10 mouse cellular contexts compared by ENCODE assay signal in the genomic region with DNA sequence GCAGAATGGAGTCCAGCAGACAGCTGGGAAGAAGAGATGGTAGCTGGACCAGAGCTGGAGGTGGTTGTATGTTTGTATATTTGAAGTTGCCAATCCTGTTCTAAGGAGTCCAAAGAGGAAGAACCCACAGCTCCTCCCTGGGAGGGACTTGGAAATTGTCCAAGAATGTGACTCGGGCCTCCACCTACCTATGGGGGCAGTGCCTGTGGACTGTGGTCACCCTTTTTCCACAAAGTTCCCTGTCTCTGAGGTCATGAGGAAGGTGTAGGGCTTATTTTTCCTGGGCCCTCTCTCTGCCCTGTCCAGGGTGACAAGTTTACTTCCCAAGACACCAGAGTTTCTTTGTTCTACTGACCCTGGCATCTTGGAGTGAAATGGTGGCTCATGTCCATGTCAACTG. TPM values are rescaled to one million over a fixed set of nuclear protein-coding genes. Genes with fewer than 3 reads are reported as not detected.
DNase-seq lines count a peak whose midpoint lies in the region; ATAC-seq lines count a peak whose summit lies in the region.
"Had no signal": no experiment of that assay in that cellular context is flagged by ENCODE, and none has a peak within 500 bp of the region (broad histone marks: within the 10 kb centered on the region; RNA-seq: fewer than 3 reads in every experiment).

No protein-coding gene starts in this region.

- peaks cover 13% of the 10 kb centered on the region for H3K4me1 ChIP-seq in lung, embryonic 15.5 days
- no peaks in the 10 kb centered on the region for H3K4me1 ChIP-seq in hindbrain, embryonic 16.5 days (ENCODE audit: control insufficient read depth, insufficient read depth, low read depth, low read length)

- H3K27me3 ChIP-seq in lung, embryonic 15.5 days, result no peaks in the 10 kb centered on the region
- no peaks in the 10 kb centered on the region for H3K27me3 ChIP-seq in hindbrain, embryonic 16.5 days (replicated peaks; ENCODE audit: control insufficient read depth, insufficient read depth, low read length)

- no peak overlapping the region for H3K4me2 ChIP-seq in lung, embryonic 15.5 days
- no peak overlapping the region for H3K4me2 ChIP-seq in hindbrain, embryonic 16.5 days (ENCODE audit: low read length)

- no peaks in the 10 kb centered on the region for H3K9me3 ChIP-seq in lung, embryonic 15.5 days
- no peaks in the 10 kb centered on the region for H3K9me3 ChIP-seq in hindbrain, embryonic 16.5 days (ENCODE audit: control insufficient read depth, low read length)

- 13% methylated on average over 1 of the region's 1 CpGs for WGBS in lung, embryonic 15.5 days
- WGBS in hindbrain, embryonic 16.5 days, result 64% methylated on average over 1 of the region's 1 CpGs

- H3K9ac ChIP-seq in lung, embryonic 15.5 days, result no peak overlapping the region
- no peak overlapping the region for H3K9ac ChIP-seq in hindbrain, embryonic 16.5 days (ENCODE audit: low read depth, low read length)

- ATAC-seq in lung, embryonic 15.5 days (ENCODE audit: borderline replicate concordance, extremely low read depth, low FRiP score, low TSS enrichment), result peak; percentile 62; the same call in 1 of the 2 replicates
- no peak for ATAC-seq in hindbrain, embryonic 16.5 days

- no peak overlapping the region for H3K4me3 ChIP-seq in lung, embryonic 15.5 days
- H3K4me3 ChIP-seq in hindbrain, embryonic 16.5 days (ENCODE audit: low read length), result no peak overlapping the region

- no peak overlapping the region for H3K27ac ChIP-seq in lung, embryonic 15.5 days
- H3K27ac ChIP-seq in hindbrain, embryonic 16.5 days (ENCODE audit: low read depth, low read length), result no peak overlapping the region

- peak; percentile 16 for DNase-seq in adrenal gland, adult 2 months
- DNase-seq in adrenal gland, postnatal 25 days, result no peak
- peak; percentile 47 to 66 for DNase-seq in urinary bladder, postnatal 36 days (ENCODE audit: low spot score in 2 of 2)
- no peak for DNase-seq in urinary bladder, postnatal 10 days (ENCODE audit: low spot score)
- no peak for DNase-seq in left cerebral cortex, adult 18-20 months (ENCODE audit: low spot score in 2 of 2)
- no peak for DNase-seq in layer of hippocampus, adult 9-10 months (ENCODE audit: low spot score)
- DNase-seq: cerebellum, postnatal 25 days; midbrain, embryonic 14.5 days had no signal

- H3K36me3 ChIP-seq in lung, embryonic 15.5 days, result no peaks in the 10 kb centered on the region
- no peaks in the 10 kb centered on the region for H3K36me3 ChIP-seq in hindbrain, embryonic 16.5 days (ENCODE audit: control insufficient read depth, insufficient read depth, low read length)

RNA-seq across cellular contexts. Expression of gene Metrnl, which starts 39.6 kb away (rescaled TPM):
- 10 to 100 TPM; 14.0 to 44.3 TPM for total RNA-seq in adrenal gland, adult 2 months (2021)
- polyA plus RNA-seq in adrenal gland, adult 2 months (2012; rRNA removed), result 33.2 and 42.1 TPM in 2 replicates
- 27.6 and 33.6 TPM in 2 replicates for total RNA-seq in adrenal gland, postnatal 25 days (2021)
- 27.6 and 28.2 TPM in 2 replicates for polyA plus RNA-seq in lung, embryonic 15.5 days (2015; fragmentation: Nextera tagmentation; extraction: Ambion mirVana)
- 10 to 100 TPM; 17.6 to 19.0 TPM for total RNA-seq in left cerebral cortex, adult 18-20 months (2021)
- polyA plus RNA-seq in hindbrain, embryonic 16.5 days (2015; fragmentation: Nextera tagmentation; extraction: Ambion mirVana), result 25.0 and 29.5 TPM in 2 replicates

Comparison
In these comparisons a context has a peak if more than half of its experiments do, and no peak if none do; other contexts are left out.
1. DNase-seq: peak in adrenal gland, adult 2 months (single experiment) and urinary bladder, postnatal 36 days (2 of 2); none in adrenal gland, postnatal 25 days (single experiment), urinary bladder, postnatal 10 days (single experiment), left cerebral cortex, adult 18-20 months (0 of 2) and layer of hippocampus, adult 9-10 months (single experiment).